Mouse (Mus musculus) forebrain, embryonic 14.5 days (tissue): ENCODE results near the gene 1700025G04Rik. TPM values are rescaled to one million over a fixed set of nuclear protein-coding genes. Genes with fewer than 3 reads are reported as not detected.

Experiments used
- ATAC-seq: fragments of 200-750 bp; cut with Nextera tagmentation; 2 replicates; pipeline ENCODE4 v1.8.0; 2017; ENCODE audit warnings: mild to moderate bottlenecking, moderate library complexity
- DNase-seq: peaks from one replicate; pipeline ENCODE4 v3.0.0-alpha.2; 2015; ENCODE audit warnings: low spot score
- H3K27ac ChIP-seq: fragments of 300-500 bp; sonication (generic); 2 replicates; pipeline ENCODE4 v1.5.1; 2014; ENCODE audit warnings: low read depth, mild to moderate bottlenecking, control low read depth, low read length, moderate library complexity
- H3K27me3 ChIP-seq: fragments of 300-500 bp; sonication (generic); replicated peaks from 2 replicates; pipeline ENCODE4 v1.6.1; 2014; ENCODE audit warnings: low read length, control low read depth, mixed read lengths; ENCODE audit not compliant: control insufficient read depth, insufficient read depth
- H3K36me3 ChIP-seq: fragments of 300-500 bp; sonication (generic); 2 replicates; pipeline ENCODE4 v1.6.1; 2014; ENCODE audit warnings: low read length, control low read depth; ENCODE audit not compliant: control insufficient read depth, insufficient read depth
- H3K4me1 ChIP-seq: fragments of 300-500 bp; sonication (generic); 2 replicates; pipeline ENCODE4 v1.6.1; 2014; ENCODE audit warnings: antibody characterized with exemption, low read length, control low read depth; ENCODE audit not compliant: control insufficient read depth, insufficient read depth
- H3K4me2 ChIP-seq: fragments of 300-500 bp; sonication (generic); 2 replicates; pipeline ENCODE4 v1.6.1; 2014; ENCODE audit warnings: mild to moderate bottlenecking, control low read depth, low read length
- H3K4me3 ChIP-seq: fragments of 300-500 bp; sonication (generic); 2 replicates; pipeline ENCODE4 v1.5.1; 2014; ENCODE audit warnings: low read depth, low read length, control low read depth
- H3K9ac ChIP-seq: fragments of 300-500 bp; sonication (generic); 2 replicates; pipeline ENCODE4 v1.6.1; 2014; ENCODE audit warnings: mild to moderate bottlenecking, low read length, control low read depth, moderate library complexity
- H3K9me3 ChIP-seq: fragments of 300-500 bp; sonication (generic); replicated peaks from 2 replicates; pipeline ENCODE4 v1.6.1; 2016; ENCODE audit warnings: low read length, control low read depth, mixed read lengths; ENCODE audit not compliant: control insufficient read depth
- WGBS: fragments of 180-500 bp; shearing (Covaris S2); extraction: QIAGEN DNeasy Blood & Tissue Kit; methylation state at CpG from one replicate; pipeline ENCODE4 v1.1.7; 2014; 5-methylcytosine and 5-hydroxymethylcytosine counted together
- polyA plus RNA-seq: library from polyadenylated mRNA; unstranded; fragments of >200 nt; fragmentation: Nextera tagmentation; extraction: Ambion mirVana; gene quantifications from 2 replicates; pipeline ENCODE4 v1.2.1, GENCODE M21; 2014

The 1700025G04Rik gene
- polyA plus RNA-seq, 1 experiment from 2014 or later = 25.3 TPM

- no peaks in the 10 kb centered on the region for H3K4me1 ChIP-seq
- H3K9ac ChIP-seq = no peak overlapping the region
- no peak overlapping the region for H3K27ac ChIP-seq
- H3K4me2 ChIP-seq = no peak overlapping the region
- H3K9me3 ChIP-seq = no peaks in the 10 kb centered on the region
- DNase-seq (peak; percentile 34), ATAC-seq (peak; percentile 24; the same call in 1 of the 2 replicates)
- no peak overlapping the region for H3K4me3 ChIP-seq
- peaks cover 3% of the 10 kb centered on the region; the same call in 1 of the 2 replicates for H3K36me3 ChIP-seq
- H3K27me3 ChIP-seq = no peaks in the 10 kb centered on the region
- 55% methylated on average over 7 of the region's 7 CpGs for WGBS
Measured at GRCm38 (mm10) chr1:151825065-151825464, 264.9 kb downstream of the 1700025G04Rik start.

- Histone ChIP-seq H3K9me3 (no peaks in the 10 kb centered on the region), H3K27me3 (no peaks in the 10 kb centered on the region), H3K9ac (no peak overlapping the region), H3K27ac (no peak overlapping the region), H3K36me3 (peaks cover 32% of the 10 kb centered on the region), H3K4me3 (no peak overlapping the region), H3K4me1 (no peaks in the 10 kb centered on the region), H3K4me2 (no peak overlapping the region)
- ATAC-seq (0 out of 2 replicates have a peak, but pooled peaks have one; percentile 58), DNase-seq (peak; percentile 94)
- 33% methylated on average over 5 of the region's 5 CpGs for WGBS
Measured at GRCm38 (mm10) chr1:151820457-151820856, 269.5 kb downstream of the 1700025G04Rik start.

- ATAC-seq (no peak), DNase-seq (no peak)
- Histone ChIP-seq H3K27ac (no peak overlapping the region), H3K4me2 (no peak overlapping the region), H3K4me3 (no peak overlapping the region), H3K27me3 (no peaks in the 10 kb centered on the region), H3K4me1 (no peaks in the 10 kb centered on the region), H3K9ac (no peak overlapping the region), H3K36me3 (peaks cover 32% of the 10 kb centered on the region), H3K9me3 (no peaks in the 10 kb centered on the region)
- 92% methylated on average over 7 of the region's 7 CpGs for WGBS
Measured at GRCm38 (mm10) chr1:151819190-151819589, 270.7 kb downstream of the 1700025G04Rik start.

- H3K27ac ChIP-seq = no peak overlapping the region
- H3K9ac ChIP-seq = no peak overlapping the region
- H3K4me2 ChIP-seq = no peak overlapping the region
- no peaks in the 10 kb centered on the region for H3K9me3 ChIP-seq
- 92% methylated on average over 3 of the region's 3 CpGs for WGBS
- no peak for DNase-seq
- H3K4me1 ChIP-seq = no peaks in the 10 kb centered on the region
- H3K4me3 ChIP-seq = no peak overlapping the region
- no peaks in the 10 kb centered on the region for H3K27me3 ChIP-seq
- ATAC-seq = no peak
- peaks cover 49% of the 10 kb centered on the region for H3K36me3 ChIP-seq
Measured at GRCm38 (mm10) chr1:151816051-151816450, 273.9 kb downstream of the 1700025G04Rik start.

GRCm38 (mm10) chr1:151812004-151812712 is 277.8 kb downstream of the 1700025G04Rik start:
- peaks cover 46% of the 10 kb centered on the region for H3K36me3 ChIP-seq

GRCm38 (mm10) chr1:151811456-151811855 is 278.5 kb downstream of the 1700025G04Rik start:
- ATAC-seq = no peak
- Histone ChIP-seq H3K4me3 (no peak overlapping the region), H3K36me3 (peaks cover 44% of the 10 kb centered on the region), H3K4me2 (no peak overlapping the region), H3K9ac (no peak overlapping the region), H3K9me3 (no peaks in the 10 kb centered on the region), H3K27me3 (no peaks in the 10 kb centered on the region), H3K4me1 (no peaks in the 10 kb centered on the region), H3K27ac (no peak overlapping the region; the same call in 1 of the 2 replicates)
- DNase-seq = no peak
- 89% methylated on average over 16 of the region's 16 CpGs for WGBS

More at GRCm38 (mm10) chr1:151812004-151812712, 277.8 kb downstream of the 1700025G04Rik start:
- Histone ChIP-seq H3K9me3 (no peaks in the 10 kb centered on the region), H3K4me1 (no peaks in the 10 kb centered on the region), H3K4me3 (no peak overlapping the region), H3K9ac (no peak overlapping the region), H3K27me3 (no peaks in the 10 kb centered on the region), H3K27ac (0 out of 2 replicates have a peak overlapping the region, but pooled peaks have one; percentile 9), H3K4me2 (no peak overlapping the region)
- ATAC-seq = peak; percentile 40; the same call in 1 of the 2 replicates
- DNase-seq = no peak
- WGBS = 78% methylated on average over 13 of the region's 13 CpGs

- Histone ChIP-seq H3K9ac (no peak overlapping the region), H3K4me3 (no peak overlapping the region), H3K27me3 (no peaks in the 10 kb centered on the region), H3K4me2 (no peak overlapping the region), H3K9me3 (no peaks in the 10 kb centered on the region), H3K27ac (no peak overlapping the region), H3K4me1 (no peaks in the 10 kb centered on the region), H3K36me3 (peaks cover 45% of the 10 kb centered on the region)
- WGBS = 72% methylated on average over 7 of the region's 7 CpGs
- DNase-seq = peak; percentile 45
- peak; percentile 44; the same call in 1 of the 2 replicates for ATAC-seq
Measured at GRCm38 (mm10) chr1:151810628-151811421, 279.1 kb downstream of the 1700025G04Rik start.

GRCm38 (mm10) chr1:151807286-151807685 is 282.6 kb downstream of the 1700025G04Rik start:
- WGBS = 93% methylated on average over 5 of the region's 5 CpGs
- Histone ChIP-seq H3K27ac (no peak overlapping the region), H3K4me3 (no peak overlapping the region), H3K4me1 (no peaks in the 10 kb centered on the region), H3K9me3 (no peaks in the 10 kb centered on the region), H3K4me2 (no peak overlapping the region), H3K27me3 (no peaks in the 10 kb centered on the region), H3K9ac (no peak overlapping the region), H3K36me3 (peaks cover 51% of the 10 kb centered on the region)
- ATAC-seq (no peak), DNase-seq (no peak)
